Mouse (Mus musculus): ENCODE data around the gene Akap8l. TPM values are rescaled to one million over a fixed set of nuclear protein-coding genes. Genes with fewer than 3 reads are reported as not detected.

The Akap8l gene
- total RNA-seq, 2 experiments from 2014 or later, result 98.5 to 109 TPM

GRCm38 (mm10) chr17:32321390-32321734 lies 29.0 kb downstream of the Akap8l start:
- intact Hi-C loops (cut with DNase I), result no loop called here
- DNase-seq, result no peak

- peak; percentile 98 for DNase-seq
- intact Hi-C loops (cut with DNase I), result no loop called here
Observed at GRCm38 (mm10) chr17:32320597-32321389, 29.6 kb downstream of the Akap8l start, which contains the start of gene Akap8. Akap8 (minus strand) TSS chr17:32321238.

- DNase-seq, result no peak
- intact Hi-C loops (cut with DNase I), result no loop called here
Observed at GRCm38 (mm10) chr17:32319950-32320349, 30.5 kb downstream of the Akap8l start.

GRCm38 (mm10) chr17:32317708-32318107 lies 32.7 kb downstream of the Akap8l start:
- no peak for DNase-seq
- intact Hi-C loops (cut with DNase I), result no loop called here

- no peak for DNase-seq
- intact Hi-C loops (cut with DNase I), result no loop called here
Observed at GRCm38 (mm10) chr17:32317032-32317431, 33.4 kb downstream of the Akap8l start.

- intact Hi-C loops (cut with DNase I), result no loop called here
Observed at GRCm38 (mm10) chr17:32315560-32315959, 34.8 kb downstream of the Akap8l start.

GRCm38 (mm10) chr17:32313892-32314291 lies 36.5 kb downstream of the Akap8l start:
- DNase-seq, result no peak
- intact Hi-C loops (cut with DNase I), result no loop called here

More at GRCm38 (mm10) chr17:32315560-32315959, 34.8 kb downstream of the Akap8l start:
- DNase-seq, result no peak

GRCm38 (mm10) chr17:32312801-32313200 lies 37.6 kb downstream of the Akap8l start:
- intact Hi-C loops (cut with DNase I), result no loop called here
- DNase-seq, result no peak

- intact Hi-C loops (cut with DNase I), result no loop called here
- no peak for DNase-seq
Observed at GRCm38 (mm10) chr17:32307963-32308362, 42.4 kb downstream of the Akap8l start.

GRCm38 (mm10) chr17:32298125-32298524 lies 52.3 kb downstream of the Akap8l start:
- intact Hi-C loops (cut with DNase I), result no loop called here
- DNase-seq, result no peak

GRCm38 (mm10) chr17:32295901-32296300 lies 54.5 kb downstream of the Akap8l start:
- intact Hi-C loops (cut with DNase I), result no loop called here
- DNase-seq, result no peak

GRCm38 (mm10) chr17:32295160-32295559 lies 55.2 kb downstream of the Akap8l start:
- no peak for DNase-seq
- intact Hi-C loops (cut with DNase I), result no loop called here

- DNase-seq, result no peak
- intact Hi-C loops (cut with DNase I), result no loop called here
Observed at GRCm38 (mm10) chr17:32285138-32285670, 65.2 kb downstream of the Akap8l start.

- DNase-seq, result peak; percentile 91
- intact Hi-C loops (cut with DNase I), result no loop called here
Observed at GRCm38 (mm10) chr17:32284262-32285137, 65.9 kb downstream of the Akap8l start, which contains the start of gene Brd4. Brd4 (minus strand) TSS chr17:32284722.

- DNase-seq, result peak; percentile 50
- intact Hi-C loops (cut with DNase I), result no loop called here
Observed at GRCm38 (mm10) chr17:32283771-32284221, 66.6 kb downstream of the Akap8l start.

GRCm38 (mm10) chr17:32283341-32283740 lies 67.1 kb downstream of the Akap8l start:
- DNase-seq, result peak; percentile 10
- intact Hi-C loops (cut with DNase I), result no loop called here

GRCm38 (mm10) chr17:32281611-32282310 lies 68.6 kb downstream of the Akap8l start:
- intact Hi-C loops (cut with DNase I), result no loop called here

GRCm38 (mm10) chr17:32281126-32281525 lies 69.3 kb downstream of the Akap8l start:
- intact Hi-C loops (cut with DNase I), result no loop called here
- DNase-seq, result no peak

More at GRCm38 (mm10) chr17:32281611-32282310, 68.6 kb downstream of the Akap8l start:
- DNase-seq, result no peak

- no peak for DNase-seq
- intact Hi-C loops (cut with DNase I), result no loop called here
Observed at GRCm38 (mm10) chr17:32280575-32280974, 69.8 kb downstream of the Akap8l start.

- intact Hi-C loops (cut with DNase I), result no loop called here
- no peak for DNase-seq
Observed at GRCm38 (mm10) chr17:32277201-32277600, 73.2 kb downstream of the Akap8l start.

- intact Hi-C loops (cut with DNase I), result no loop called here
- no peak for DNase-seq
Observed at GRCm38 (mm10) chr17:32275568-32275967, 74.8 kb downstream of the Akap8l start.

Measured in left cerebral cortex, postnatal 4 days (tissue).